Mouse (Mus musculus) heart, embryonic 15.5 days (tissue): Measurements from ENCODE around the gene Mdm4. TPM values are rescaled to one million over a fixed set of nuclear protein-coding genes. Genes with fewer than 3 reads are reported as not detected.

Source experiments
- ATAC-seq: fragments of 200-750 bp; cut with Nextera tagmentation; replicated peaks from 2 replicates; pipeline ENCODE4 v1.8.0; 2017; ENCODE audit warnings: low read depth, moderate TSS enrichment; ENCODE audit not compliant: insufficient number of reproducible peaks, insufficient read depth, low FRiP score
- H3K27ac ChIP-seq: fragments of 300-500 bp; sonication (generic); 2 replicates; pipeline ENCODE4 v1.5.1; 2015; ENCODE audit warnings: mild to moderate bottlenecking, inconsistent platforms
- H3K27me3 ChIP-seq: fragments of 300-500 bp; sonication (generic); 2 replicates; pipeline ENCODE4 v1.6.1; 2015; ENCODE audit warnings: inconsistent platforms
- H3K36me3 ChIP-seq: fragments of 300-500 bp; sonication (generic); 2 replicates; pipeline ENCODE4 v1.6.1; 2015; ENCODE audit warnings: mild to moderate bottlenecking, inconsistent platforms
- H3K4me1 ChIP-seq: fragments of 300-500 bp; sonication (generic); replicated peaks from 2 replicates; pipeline ENCODE4 v1.6.1; 2015; ENCODE audit warnings: inconsistent platforms
- H3K4me2 ChIP-seq: fragments of 300-500 bp; sonication (generic); 2 replicates; pipeline ENCODE4 v1.6.1; 2015; ENCODE audit warnings: inconsistent platforms, mild to moderate bottlenecking, moderate library complexity
- H3K4me3 ChIP-seq: fragments of 300-500 bp; sonication (generic); 2 replicates; pipeline ENCODE4 v1.5.1; 2015; ENCODE audit warnings: mild to moderate bottlenecking, inconsistent platforms
- H3K9ac ChIP-seq: fragments of 300-500 bp; sonication (generic); 2 replicates; pipeline ENCODE4 v1.6.1; 2015; ENCODE audit warnings: mild to moderate bottlenecking, inconsistent platforms
- H3K9me3 ChIP-seq: fragments of 300-500 bp; sonication (generic); replicated peaks from 2 replicates; pipeline ENCODE4 v1.6.1; 2016; ENCODE audit warnings: inconsistent platforms
- WGBS: fragments of 180-500 bp; shearing (Covaris S2); methylation state at CpG from one replicate; pipeline ENCODE4 v1.1.7; 2015; ENCODE audit warnings: mixed read lengths; 5-methylcytosine and 5-hydroxymethylcytosine counted together
- polyA plus RNA-seq: library from polyadenylated mRNA; unstranded; fragments of >200 nt; fragmentation: Nextera tagmentation; extraction: Ambion mirVana; gene quantifications from 2 replicates; pipeline ENCODE4 v1.2.1, GENCODE M21; 2015

The Mdm4 gene
- polyA plus RNA-seq, 1 experiment from 2014 or later, result 22.2 TPM

DNA sequence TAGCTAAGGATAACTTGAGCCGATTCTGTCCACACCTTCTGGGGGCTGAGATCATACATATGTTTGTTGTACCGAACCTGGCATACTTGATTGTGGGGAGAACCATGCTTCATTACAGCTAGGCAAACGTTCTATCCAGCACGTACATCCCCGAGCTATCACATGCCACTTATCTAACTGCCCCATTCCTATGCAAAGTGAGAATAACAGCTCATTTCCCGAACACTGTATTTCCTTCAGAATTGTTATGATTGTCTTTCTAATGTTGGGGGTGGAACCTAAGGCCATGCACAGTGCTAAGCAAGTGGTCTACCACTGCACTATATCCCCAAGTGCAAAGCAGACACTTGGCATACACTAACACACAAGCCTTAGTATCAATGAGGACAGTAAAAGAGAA lies 49.1 kb downstream of the Mdm4 start:
- Histone ChIP-seq H3K9ac (no peak overlapping the region), H3K4me2 (no peak overlapping the region), H3K27ac (no peak overlapping the region), H3K9me3 (no peaks in the 10 kb centered on the region), H3K27me3 (no peaks in the 10 kb centered on the region), H3K36me3 (peaks cover 19% of the 10 kb centered on the region), H3K4me1 (no peaks in the 10 kb centered on the region), H3K4me3 (no peak overlapping the region)
- WGBS, result 84% methylated on average over 6 of the region's 6 CpGs
- no peak for ATAC-seq

DNA sequence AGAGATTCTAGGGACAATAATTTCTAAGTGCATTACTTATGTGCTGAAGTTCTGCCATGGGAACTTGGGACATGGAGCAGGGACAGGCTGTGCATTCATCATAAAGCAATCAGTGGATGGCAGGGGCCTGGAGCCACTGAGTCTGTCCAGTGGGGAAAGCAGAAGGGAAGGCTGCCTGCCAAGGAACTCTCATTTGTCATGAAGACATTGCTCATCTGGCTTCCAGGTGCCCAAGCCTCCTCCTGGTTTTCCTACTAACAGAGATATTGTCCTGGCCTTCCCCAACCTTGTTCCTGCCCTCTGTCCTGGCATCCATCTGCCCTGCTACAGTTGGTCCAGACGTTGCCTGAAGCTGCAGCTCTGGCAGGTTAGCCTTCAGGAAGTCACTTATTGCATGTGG lies 53.0 kb downstream of the Mdm4 start:
- Histone ChIP-seq H3K36me3 (0 out of 2 replicates have a peak, but pooled peaks cover 4% of the 10 kb centered on the region), H3K9ac (no peak overlapping the region), H3K4me2 (no peak overlapping the region), H3K27me3 (no peaks in the 10 kb centered on the region), H3K4me3 (no peak overlapping the region), H3K9me3 (no peaks in the 10 kb centered on the region), H3K4me1 (no peaks in the 10 kb centered on the region), H3K27ac (no peak overlapping the region)
- 62% methylated on average over 1 of the region's 1 CpGs for WGBS
- ATAC-seq, result no peak

DNA sequence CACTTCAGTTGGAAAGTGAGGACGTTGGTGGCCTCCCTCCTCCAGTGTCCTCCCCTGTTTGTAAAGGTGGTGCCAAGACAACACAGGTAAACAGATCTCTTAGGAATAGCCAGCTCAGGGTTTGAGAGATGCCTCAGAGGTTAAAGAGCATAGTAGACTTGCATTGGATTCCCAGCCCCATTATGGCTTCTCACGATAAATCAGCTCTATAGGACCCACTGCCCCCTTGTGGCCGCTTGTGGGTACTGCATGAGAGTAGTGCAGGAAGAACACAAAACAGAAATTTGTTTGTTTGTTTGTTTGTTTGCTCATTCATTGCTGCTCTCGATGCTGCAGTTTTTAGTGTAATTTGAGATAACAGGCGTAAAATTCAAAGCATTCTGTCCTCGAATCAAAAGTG lies 61.7 kb downstream of the Mdm4 start:
- Histone ChIP-seq H3K4me1 (peaks cover 7% of the 10 kb centered on the region; the same call in 1 of the 2 replicates), H3K4me3 (no peak overlapping the region), H3K27me3 (no peaks in the 10 kb centered on the region), H3K9me3 (no peaks in the 10 kb centered on the region), H3K4me2 (no peak overlapping the region), H3K27ac (no peak overlapping the region), H3K36me3 (no peaks in the 10 kb centered on the region), H3K9ac (no peak overlapping the region)
- ATAC-seq, result no peak
- 27% methylated on average over 6 of the region's 6 CpGs for WGBS

DNA sequence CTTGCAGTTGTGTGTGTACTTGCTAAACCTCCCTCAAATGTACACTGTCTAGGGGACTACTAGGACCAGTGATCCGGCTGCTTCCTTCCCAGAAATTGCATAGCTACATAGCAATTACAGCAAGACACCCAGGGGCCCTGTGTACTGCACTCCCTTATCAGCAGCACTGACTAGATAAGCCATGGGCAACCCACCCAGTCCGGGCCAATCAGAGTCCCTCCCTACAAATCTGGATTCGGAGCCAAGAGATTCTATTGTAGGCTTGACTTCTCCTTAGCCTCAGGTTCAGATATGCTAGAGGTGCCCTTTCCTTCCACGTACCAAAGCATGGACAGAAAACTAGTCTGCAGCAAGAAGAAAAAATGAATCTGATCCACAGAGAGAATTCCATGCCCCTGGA lies 65.7 kb downstream of the Mdm4 start:
- no peak for ATAC-seq
- WGBS, result 37% methylated on average over 4 of the region's 4 CpGs
- Histone ChIP-seq H3K4me3 (no peak overlapping the region), H3K9me3 (no peaks in the 10 kb centered on the region), H3K4me2 (no peak overlapping the region), H3K27ac (no peak overlapping the region), H3K27me3 (no peaks in the 10 kb centered on the region), H3K4me1 (peaks cover 7% of the 10 kb centered on the region; the same call in 1 of the 2 replicates), H3K36me3 (no peaks in the 10 kb centered on the region), H3K9ac (no peak overlapping the region)

DNA sequence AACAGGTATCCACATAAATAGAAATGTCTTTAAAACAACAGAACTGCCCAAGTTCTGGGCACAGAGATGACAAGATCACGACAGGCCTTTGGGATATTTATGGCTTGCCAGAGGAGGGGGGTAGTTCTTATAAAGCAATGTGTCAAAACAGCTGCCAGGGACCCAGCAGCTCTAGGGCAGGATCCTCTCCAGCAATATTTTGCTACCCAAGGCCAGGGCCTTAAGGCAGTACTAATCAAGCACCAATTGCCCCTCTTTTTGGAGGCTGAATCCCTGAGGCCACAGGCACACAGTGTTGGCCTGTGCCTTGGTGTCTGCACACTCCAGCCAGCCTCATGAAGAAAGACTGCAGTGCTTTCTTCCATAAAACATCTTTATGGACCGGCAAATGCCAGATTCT lies 66.3 kb downstream of the Mdm4 start:
- Histone ChIP-seq H3K36me3 (no peaks in the 10 kb centered on the region), H3K9ac (no peak overlapping the region), H3K27ac (no peak overlapping the region), H3K9me3 (no peaks in the 10 kb centered on the region), H3K4me3 (no peak overlapping the region), H3K27me3 (no peaks in the 10 kb centered on the region), H3K4me1 (peaks cover 7% of the 10 kb centered on the region; the same call in 1 of the 2 replicates), H3K4me2 (no peak overlapping the region)
- no peak for ATAC-seq
- WGBS, result 70% methylated on average over 2 of the region's 2 CpGs

DNA sequence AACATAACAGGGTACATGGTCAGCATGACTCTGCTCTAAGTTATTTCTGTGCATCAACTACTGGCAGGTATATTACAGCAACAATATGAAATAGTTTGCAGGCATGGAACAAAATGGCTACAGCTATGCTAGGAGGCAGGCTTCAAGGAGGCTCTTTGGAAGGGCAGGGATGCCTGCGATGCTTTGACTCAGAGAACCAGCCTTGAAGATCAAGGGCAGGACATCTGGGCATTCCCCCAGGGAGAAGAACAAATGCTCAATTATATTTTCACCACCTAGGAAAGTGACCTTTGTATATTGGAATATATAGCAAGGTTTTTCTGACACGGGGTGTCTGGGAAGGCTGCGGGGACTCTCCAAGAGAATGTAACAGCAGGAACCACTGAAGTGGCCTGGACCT lies 68.6 kb downstream of the Mdm4 start:
- Histone ChIP-seq H3K4me3 (no peak overlapping the region), H3K4me1 (peaks cover 7% of the 10 kb centered on the region; the same call in 1 of the 2 replicates), H3K36me3 (no peaks in the 10 kb centered on the region), H3K27me3 (no peaks in the 10 kb centered on the region), H3K9ac (no peak overlapping the region), H3K9me3 (no peaks in the 10 kb centered on the region), H3K4me2 (no peak overlapping the region), H3K27ac (no peak overlapping the region)
- no peak for ATAC-seq
- WGBS, result 87% methylated on average over 3 of the region's 3 CpGs

DNA sequence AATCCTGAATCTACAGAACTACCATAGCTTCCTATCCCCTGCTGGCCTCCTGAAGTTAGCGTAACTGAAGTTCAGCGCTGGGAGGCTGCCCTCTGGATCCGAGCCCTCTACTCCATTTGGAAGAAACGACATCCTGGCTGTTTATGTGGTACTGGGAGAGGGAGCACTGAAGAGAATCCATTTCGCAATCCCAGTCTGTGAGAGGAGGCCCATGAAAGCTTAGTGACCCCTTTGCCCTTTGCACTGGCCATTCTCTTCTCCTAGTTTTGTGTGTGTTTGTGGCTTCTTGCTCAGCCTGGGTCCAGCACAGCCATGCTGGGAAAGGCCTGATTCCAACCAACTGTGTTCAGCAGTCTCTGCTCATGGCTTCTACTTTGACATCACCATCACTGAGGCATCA lies 73.6 kb downstream of the Mdm4 start:
- no peaks in the 10 kb centered on the region for H3K27me3 ChIP-seq
- WGBS, result 80% methylated on average over 5 of the region's 5 CpGs
- H3K4me2 ChIP-seq, result no peak overlapping the region
- no peak overlapping the region for H3K4me3 ChIP-seq
- no peaks in the 10 kb centered on the region for H3K36me3 ChIP-seq
- no peaks in the 10 kb centered on the region for H3K4me1 ChIP-seq
- no peak for ATAC-seq
- H3K9ac ChIP-seq, result no peak overlapping the region
- no peak overlapping the region for H3K27ac ChIP-seq
- no peaks in the 10 kb centered on the region for H3K9me3 ChIP-seq

DNA sequence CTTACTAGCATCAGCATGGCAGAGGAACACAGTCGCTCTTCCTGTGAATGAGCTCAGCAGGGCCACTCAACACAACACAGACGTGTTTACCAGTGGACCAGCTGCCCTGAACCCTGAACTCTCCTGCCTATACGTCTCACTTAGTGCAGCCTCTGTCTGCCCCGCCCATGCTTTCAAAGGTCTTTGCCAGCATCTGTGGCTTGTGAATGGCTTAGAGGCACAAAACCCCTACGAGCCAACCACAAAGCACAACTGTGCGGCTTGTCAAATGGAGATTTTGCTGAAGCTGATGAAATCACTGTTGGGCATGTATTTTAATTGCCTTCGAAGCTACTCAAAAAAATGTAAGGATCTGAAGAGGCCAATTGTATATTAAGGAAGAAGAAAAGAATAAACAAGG lies 82.5 kb downstream of the Mdm4 start:
- no peak overlapping the region for H3K4me3 ChIP-seq
- no peaks in the 10 kb centered on the region for H3K9me3 ChIP-seq
- H3K27ac ChIP-seq, result no peak overlapping the region
- H3K9ac ChIP-seq, result no peak overlapping the region
- ATAC-seq, result no peak
- H3K4me1 ChIP-seq, result no peaks in the 10 kb centered on the region
- 0 out of 2 replicates have a peak, but pooled peaks cover 3% of the 10 kb centered on the region for H3K27me3 ChIP-seq
- no peaks in the 10 kb centered on the region for H3K36me3 ChIP-seq
- H3K4me2 ChIP-seq, result no peak overlapping the region
- WGBS, result 59% methylated on average over 7 of the region's 7 CpGs

DNA sequence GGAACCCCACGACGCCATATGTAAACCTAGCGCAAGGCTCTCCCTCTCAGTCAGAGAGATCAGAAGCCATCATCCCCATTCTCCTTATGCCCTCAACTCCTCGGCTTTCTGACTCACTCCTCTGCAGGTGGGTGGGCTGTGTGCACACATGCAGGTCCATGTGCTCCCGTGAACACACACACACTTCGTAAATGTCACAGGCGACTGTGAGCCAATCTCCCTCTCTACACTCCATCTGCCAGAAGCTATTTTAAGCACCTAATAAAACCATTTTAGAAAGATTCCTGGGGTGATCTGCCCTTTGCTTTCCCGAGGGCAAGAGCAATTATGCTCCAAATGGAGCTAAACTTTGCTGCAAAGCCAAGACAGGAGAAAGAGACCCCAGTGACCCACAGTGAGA lies 84.5 kb downstream of the Mdm4 start:
- Histone ChIP-seq H3K36me3 (no peaks in the 10 kb centered on the region), H3K4me2 (no peak overlapping the region), H3K27ac (no peak overlapping the region), H3K4me1 (no peaks in the 10 kb centered on the region), H3K27me3 (0 out of 2 replicates have a peak, but pooled peaks cover 3% of the 10 kb centered on the region), H3K9ac (no peak overlapping the region), H3K4me3 (no peak overlapping the region), H3K9me3 (no peaks in the 10 kb centered on the region)
- no peak for ATAC-seq
- 56% methylated on average over 8 of the region's 8 CpGs for WGBS

DNA sequence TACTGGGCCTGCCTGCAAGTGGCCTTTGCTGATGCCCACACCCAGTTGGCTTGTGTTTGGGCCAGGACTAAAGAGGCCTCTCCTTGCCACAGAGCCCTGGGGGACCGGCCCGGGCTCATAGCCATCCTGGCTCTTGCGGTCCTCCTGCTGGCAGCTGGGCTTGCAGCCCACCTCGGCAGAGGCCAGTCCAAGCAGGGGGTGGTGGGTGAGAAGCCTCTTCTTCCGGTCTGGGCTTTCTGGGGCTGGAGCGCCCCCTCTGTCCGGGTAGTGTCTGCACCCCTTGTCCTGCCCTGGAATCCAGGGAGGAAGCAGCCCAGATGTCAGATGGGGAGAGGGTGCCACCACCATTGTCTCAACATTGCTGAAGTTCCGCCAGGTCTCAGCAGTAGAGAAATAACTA lies 91.4 kb downstream of the Mdm4 start:
- no peaks in the 10 kb centered on the region for H3K36me3 ChIP-seq
- 64% methylated on average over 8 of the region's 8 CpGs for WGBS
- no peak for ATAC-seq
- H3K27me3 ChIP-seq, result no peaks in the 10 kb centered on the region
- H3K9ac ChIP-seq, result no peak overlapping the region
- no peak overlapping the region for H3K27ac ChIP-seq
- H3K4me2 ChIP-seq, result no peak overlapping the region
- 0 out of 2 replicates have a peak, but pooled peaks cover 3% of the 10 kb centered on the region for H3K4me1 ChIP-seq
- no peaks in the 10 kb centered on the region for H3K9me3 ChIP-seq
- no peak overlapping the region for H3K4me3 ChIP-seq

DNA sequence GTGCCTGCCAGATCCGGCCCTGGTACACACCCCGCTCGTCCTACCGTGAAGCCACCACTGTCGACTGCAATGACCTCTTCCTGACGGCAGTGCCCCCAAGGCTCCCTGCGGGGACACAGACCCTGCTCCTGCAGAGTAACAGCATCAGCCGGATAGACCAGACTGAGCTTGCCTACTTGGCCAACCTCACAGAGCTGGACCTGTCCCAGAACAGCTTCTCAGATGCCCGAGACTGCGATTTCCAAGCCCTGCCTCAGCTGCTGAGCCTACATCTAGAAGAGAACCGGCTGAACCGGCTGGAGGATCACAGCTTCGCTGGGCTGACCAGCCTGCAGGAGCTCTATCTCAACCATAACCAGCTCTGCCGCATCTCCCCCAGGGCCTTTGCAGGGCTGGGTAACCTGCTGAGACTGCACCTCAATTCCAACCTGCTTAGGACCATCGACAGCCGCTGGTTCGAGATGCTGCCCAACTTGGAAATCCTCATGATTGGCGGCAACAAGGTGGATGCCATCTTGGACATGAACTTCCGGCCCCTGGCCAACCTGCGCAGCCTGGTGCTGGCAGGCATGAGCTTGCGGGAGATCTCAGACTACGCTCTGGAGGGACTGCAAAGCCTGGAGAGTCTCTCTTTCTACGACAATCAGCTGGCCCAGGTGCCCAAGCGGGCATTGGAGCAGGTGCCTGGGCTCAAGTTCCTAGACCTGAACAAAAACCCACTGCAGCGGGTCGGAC lies 92.9 kb downstream of the Mdm4 start:
- Histone ChIP-seq H3K4me2 (no peak overlapping the region), H3K9ac (no peak overlapping the region), H3K36me3 (no peaks in the 10 kb centered on the region), H3K4me3 (no peak overlapping the region), H3K9me3 (no peaks in the 10 kb centered on the region), H3K27ac (no peak overlapping the region), H3K27me3 (no peaks in the 10 kb centered on the region), H3K4me1 (0 out of 2 replicates have a peak, but pooled peaks cover 3% of the 10 kb centered on the region)
- WGBS, result 83% methylated on average over 26 of the region's 26 CpGs
- no peak for ATAC-seq

DNA sequence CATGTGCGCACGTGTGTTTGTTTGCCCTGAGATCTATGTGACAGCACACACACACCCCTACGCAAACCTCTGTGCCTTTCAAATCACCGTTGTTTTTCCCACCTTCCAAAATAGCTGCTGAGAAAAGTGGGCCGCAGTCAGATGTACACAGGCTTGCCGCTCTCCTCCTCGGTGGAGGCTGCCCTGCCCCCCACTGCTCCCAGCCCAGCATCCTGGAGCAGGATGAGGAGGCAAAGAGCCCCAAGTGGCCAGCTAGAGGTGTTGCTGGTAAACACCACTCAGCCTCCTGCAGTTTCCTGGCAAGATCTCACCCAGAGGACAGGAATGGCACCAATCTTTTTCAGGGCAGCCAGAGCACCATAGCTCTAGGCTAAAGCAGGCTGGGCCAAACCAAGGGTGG lies 95.5 kb downstream of the Mdm4 start:
- 29% methylated on average over 7 of the region's 7 CpGs for WGBS
- Histone ChIP-seq H3K27ac (no peak overlapping the region), H3K36me3 (no peaks in the 10 kb centered on the region), H3K27me3 (no peaks in the 10 kb centered on the region), H3K9me3 (no peaks in the 10 kb centered on the region), H3K4me2 (no peak overlapping the region), H3K4me1 (0 out of 2 replicates have a peak, but pooled peaks cover 6% of the 10 kb centered on the region), H3K4me3 (no peak overlapping the region), H3K9ac (no peak overlapping the region)
- no peak for ATAC-seq
